Mouse (Mus musculus): ENCODE measurements around the gene Olfr228. TPM values are rescaled to one million over a fixed set of nuclear protein-coding genes. Genes with fewer than 3 reads are reported as not detected.

Gene Olfr228
- total RNA-seq (2012; rRNA removed) (not detected in 2 replicates), total RNA-seq (2014; rRNA removed) (not detected in 2 replicates), polyA plus RNA-seq (2012; ENCODE audit: insufficient read length, low read depth) (not detected in 2 replicates)

DNA sequence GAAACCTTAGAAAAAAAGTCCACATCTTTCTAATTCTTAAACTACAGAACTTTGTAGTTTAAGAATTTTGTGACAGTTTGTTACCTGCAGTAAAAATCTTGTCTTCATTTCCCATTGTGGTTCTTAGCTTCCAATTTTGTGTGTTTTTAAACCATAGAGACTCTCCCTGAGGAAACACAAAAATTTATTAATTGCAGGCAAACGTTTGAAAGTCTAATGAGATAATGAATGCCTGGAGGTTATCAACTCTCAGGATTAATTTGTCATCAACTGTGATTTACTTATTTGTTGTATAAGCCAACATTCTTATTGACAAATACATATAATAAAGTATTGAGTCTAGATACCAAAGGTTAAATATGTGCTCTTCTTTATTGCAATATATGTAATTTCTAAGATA is at the start of gene Olfr228:
TSS of gene Olfr228 (minus strand) at position 101 of the 400 bp plus-strand sequence.
- in situ Hi-C loops (cut with MboI; ENCODE audit: low pct_ligation_motif_present, low pct_unique_long_range_greater_than_20kb, low sequenced_read_pairs) (no loop called here), dilution Hi-C loops (cut with MboI; ENCODE audit: extremely low pct_ligation_motif_present, extremely low pct_unique_long_range_greater_than_20kb, low sequenced_read_pairs) (no loop called here)
- no peak within 1 kb of the TSS for H3K4me3 ChIP-seq (replicated peaks in 1 of 3; ENCODE audit: low read depth in 2 of 3, low read length in 2 of 3, poor library complexity in 1 of 3)
- H3K4me2 ChIP-seq (ENCODE audit: insufficient read depth, low read depth, poor library complexity, severe bottlenecking), result no peak within 1 kb of the TSS
- H3K9me3 ChIP-seq (replicated peaks; ENCODE audit: low read length), result peaks cover 4% of the 10 kb centered on the region
- H3K27me3 ChIP-seq (replicated peaks), result no peaks in the 10 kb centered on the region
- DNase-seq (ENCODE audit: extremely low read depth), result no peak
- H3K79me2 ChIP-seq (replicated peaks; ENCODE audit: control insufficient read depth, extremely low read depth, insufficient read depth, poor library complexity, severe bottlenecking), result no peaks in the 10 kb centered on the region
- H3K36me3 ChIP-seq (replicated peaks in 1 of 2; ENCODE audit: control insufficient read depth in 1 of 2, insufficient read depth in 1 of 2, low read length in 1 of 2), result no peaks in the 10 kb centered on the region
- no peak within 1 kb of the TSS for H3K9ac ChIP-seq (ENCODE audit: insufficient read depth, low read depth)
- no peak for TF ChIP-seq E2F4 (IDR thresholded peaks at IDR 0.05; ENCODE audit: insufficient replicate concordance, low read depth, low read length)
- TF ChIP-seq CHD2 (IDR thresholded peaks at IDR 0.05; ENCODE audit: low read length), result no peak
- TF ChIP-seq ELF1 (IDR thresholded peaks at IDR 0.05; ENCODE audit: low read depth, low read length), result no peak
- no peak for TF ChIP-seq BHLHE40 (IDR thresholded peaks at IDR 0.05; ENCODE audit: low read depth, low read length)
- TF ChIP-seq USF2 (conservative IDR thresholded peaks at IDR 0.05; ENCODE audit: low read depth, low read length), result no peak
- no peak for TF ChIP-seq CHD1 (IDR thresholded peaks at IDR 0.05; ENCODE audit: low read depth, low read length)
- no peak for TF ChIP-seq MXI1 (IDR thresholded peaks at IDR 0.05; ENCODE audit: low read depth, low read length)
- no peak for TF ChIP-seq RCOR1 (conservative IDR thresholded peaks at IDR 0.05; ENCODE audit: low read depth, low read length)
- TF ChIP-seq NELFE (IDR thresholded peaks at IDR 0.05; ENCODE audit: low read depth, low read length), result no peak
- no peak for TF ChIP-seq RAD21 (IDR thresholded peaks at IDR 0.05; ENCODE audit: low read depth, low read length)
- TF ChIP-seq UBTF (IDR thresholded peaks at IDR 0.05; ENCODE audit: low read depth, low read length), result no peak
- no peak for TF ChIP-seq CTCF (conservative IDR thresholded peaks at IDR 0.05 in 1 of 2, IDR thresholded peaks at IDR 0.05 in 1 of 2; ENCODE audit: low read depth in 2 of 2, low read length in 2 of 2)
- no peak for TF ChIP-seq MAZ (IDR thresholded peaks at IDR 0.05; ENCODE audit: low read depth, low read length)
- TF ChIP-seq ZMIZ1 (IDR thresholded peaks at IDR 0.05; ENCODE audit: low read depth, low read length), result no peak
- TF ChIP-seq KAT2A (IDR thresholded peaks at IDR 0.05; ENCODE audit: insufficient replicate concordance, low read length), result no peak
- no peak for TF ChIP-seq ZC3H11A (IDR thresholded peaks at IDR 0.05; ENCODE audit: low read depth, low read length)
- TF ChIP-seq MYC (IDR thresholded peaks at IDR 0.05; ENCODE audit: low read depth, low read length), result no peak
- no peak for TF ChIP-seq PAX5 (IDR thresholded peaks at IDR 0.05; ENCODE audit: low read length)
- no peak within 1 kb of the TSS for H3K27ac ChIP-seq (ENCODE audit: insufficient read depth, low read depth)
- no peaks in the 10 kb centered on the region for H3K4me1 ChIP-seq (ENCODE audit: control insufficient read depth in 1 of 2, insufficient read depth in 2 of 2)

DNA sequence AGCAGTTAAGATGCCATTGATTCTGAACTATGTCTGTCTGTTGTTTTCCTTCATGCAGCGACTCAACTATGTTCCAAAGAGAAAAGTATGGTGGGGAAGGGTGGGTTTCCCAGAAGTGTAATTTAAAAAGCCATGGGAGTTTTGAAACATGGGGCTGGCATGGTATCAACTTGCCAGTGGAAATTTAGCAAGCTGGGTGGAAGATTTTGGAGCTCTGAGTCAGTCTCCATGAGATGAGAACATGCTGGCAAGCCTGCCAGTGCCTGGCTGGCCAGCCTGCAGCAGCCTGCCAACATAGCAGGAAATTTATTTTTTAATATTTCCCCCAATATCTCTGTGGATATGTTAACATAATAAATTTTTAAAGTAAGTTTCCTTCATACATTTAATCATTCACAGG is 43.8 kb upstream of the Olfr228 start:
- TF ChIP-seq ZC3H11A (IDR thresholded peaks at IDR 0.05; ENCODE audit: low read depth, low read length), result no peak
- no peak for TF ChIP-seq EP300 (IDR thresholded peaks at IDR 0.05; ENCODE audit: low read length)
- TF ChIP-seq UBTF (IDR thresholded peaks at IDR 0.05; ENCODE audit: low read depth, low read length), result no peak
- TF ChIP-seq KAT2A (IDR thresholded peaks at IDR 0.05; ENCODE audit: insufficient replicate concordance, low read length), result no peak
- no peak for TF ChIP-seq IRF4 (IDR thresholded peaks at IDR 0.05; ENCODE audit: low read depth, low read length)
- TF ChIP-seq BHLHE40 (IDR thresholded peaks at IDR 0.05; ENCODE audit: low read depth, low read length), result no peak
- no peak for TF ChIP-seq MYC (IDR thresholded peaks at IDR 0.05; ENCODE audit: low read depth, low read length)
- TF ChIP-seq NRF1 (IDR thresholded peaks at IDR 0.05; ENCODE audit: low read depth, low read length), result no peak
- dilution Hi-C loops (cut with MboI; ENCODE audit: extremely low pct_ligation_motif_present, extremely low pct_unique_long_range_greater_than_20kb, low sequenced_read_pairs) (no loop called here), in situ Hi-C loops (cut with MboI; ENCODE audit: low pct_ligation_motif_present, low pct_unique_long_range_greater_than_20kb, low sequenced_read_pairs) (no loop called here)

More for the DNA sequence above, 43.8 kb upstream of the Olfr228 start:
- Histone ChIP-seq H3K9ac (ENCODE audit: insufficient read depth, low read depth) (no peak overlapping the region), H3K79me2 (replicated peaks; ENCODE audit: control insufficient read depth, extremely low read depth, insufficient read depth, poor library complexity, severe bottlenecking) (no peaks in the 10 kb centered on the region; the same call in 1 of the 2 replicates), H3K36me3 (replicated peaks in 1 of 2; ENCODE audit: control insufficient read depth in 1 of 2, insufficient read depth in 1 of 2, low read length in 1 of 2) (no peaks in the 10 kb centered on the region), H3K4me1 (ENCODE audit: control insufficient read depth in 1 of 2, insufficient read depth in 2 of 2) (no peaks in the 10 kb centered on the region), H3K27ac (ENCODE audit: insufficient read depth, low read depth) (no peak overlapping the region), H3K4me3 (replicated peaks in 1 of 3; ENCODE audit: low read depth in 2 of 3, low read length in 2 of 3, poor library complexity in 1 of 3) (no peak overlapping the region), H3K9me3 (replicated peaks; ENCODE audit: low read length) (peaks cover 18% of the 10 kb centered on the region), H3K4me2 (ENCODE audit: insufficient read depth, low read depth, poor library complexity, severe bottlenecking) (no peak overlapping the region), H3K27me3 (replicated peaks) (no peaks in the 10 kb centered on the region)
- DNase-seq (ENCODE audit: extremely low read depth), result no peak
